Mouse (Mus musculus): ENCODE measurements at regions not wholly inside any gene's neighbourhood (a gene's known extent, or its start where the extent isn't known, plus 50 kb on each side); places are given as distances from the start of the nearest gene placed in this dataset.

DNA sequence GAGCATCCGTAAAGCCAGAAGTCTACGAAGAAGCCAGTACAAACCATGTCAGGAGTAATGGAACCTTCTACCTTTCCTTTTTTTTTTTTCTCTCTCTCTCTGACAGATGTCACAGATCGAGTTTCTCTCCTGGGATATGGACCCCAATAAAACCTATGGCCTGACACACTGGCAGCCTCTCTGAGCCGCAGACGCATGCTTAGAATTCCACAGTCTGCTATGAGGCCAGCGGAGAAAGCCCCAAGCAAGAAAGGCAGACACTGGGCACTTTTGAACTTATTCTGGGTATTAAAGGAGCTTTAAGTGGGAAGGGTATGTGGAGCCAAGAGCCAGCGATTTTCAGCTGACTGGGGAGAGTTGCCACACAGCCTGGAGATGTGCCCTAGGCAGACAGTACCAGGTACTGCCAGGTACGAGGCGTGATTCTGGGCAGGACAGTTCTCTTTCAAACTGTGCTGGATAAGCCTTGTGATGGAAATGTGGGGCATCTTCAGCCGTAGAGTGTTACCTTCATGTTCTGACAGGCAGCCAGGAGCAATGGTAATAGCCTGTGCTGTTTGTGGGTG is 271.8 kb downstream of the Foxo1 start:
- TF ChIP-seq CTCF (IDR thresholded peaks at IDR 0.05; ENCODE audit: low read depth): no peak
- no peak for TF ChIP-seq EP300 (IDR thresholded peaks at IDR 0.05; ENCODE audit: low read depth)
